Mouse (Mus musculus) E14TG2a.4 (cell line): ENCODE data around the gene Zfp119a.

Experiments
- CTCF ChIP-seq: conservative IDR thresholded peaks from 2 replicates; pipeline ENCODE4 v1.5.1; 2014; ENCODE audit warnings: low read length
- NANOG ChIP-seq: IDR thresholded peaks from 2 replicates; pipeline ENCODE4 v1.6.1; 2014; ENCODE audit warnings: borderline replicate concordance, low read length, mixed read lengths
- POU5F1 ChIP-seq: IDR thresholded peaks from 2 replicates; pipeline ENCODE4 v1.6.1; 2014; ENCODE audit warnings: low read length, borderline replicate concordance

GRCm38 (mm10) chr17:55816853-55817252, 61.9 kb downstream of the Zfp119a start:
- TF ChIP-seq CTCF (no peak), NANOG (no peak), POU5F1 (no peak)
